ENCODE assay signal across 29 mouse cellular contexts in the genomic region with DNA sequence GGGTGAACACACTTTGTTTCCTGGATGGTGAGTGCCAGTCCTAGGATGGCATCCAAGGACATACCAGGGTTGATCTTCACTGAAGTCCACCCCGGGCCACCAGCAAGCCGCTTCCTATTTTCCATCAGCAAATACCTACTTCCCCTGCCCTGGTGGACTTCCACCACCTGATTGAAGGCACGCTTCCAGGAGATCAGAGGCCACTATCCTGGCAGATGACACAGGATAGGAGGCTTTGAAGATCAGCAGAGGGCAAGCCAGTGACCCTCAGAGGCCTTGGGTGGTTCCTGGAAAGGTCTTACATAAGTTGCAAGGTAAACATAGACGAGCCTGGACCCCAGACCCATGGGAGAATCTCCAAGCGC. TPM values are rescaled to one million over a fixed set of nuclear protein-coding genes. Genes with fewer than 3 reads are reported as not detected.
A peak's percentile ranks its signal among the peaks of the same experiment; 100 is the strongest.
DNase-seq lines count a peak whose midpoint lies in the region; ATAC-seq and TF ChIP-seq lines count a peak whose summit lies in the region.
"Had no signal": no experiment of that assay in that cellular context is flagged by ENCODE, and none has a peak within 500 bp of the region (broad histone marks: within the 10 kb centered on the region; RNA-seq: fewer than 3 reads in every experiment).

No protein-coding gene starts in this region.

- no peak for TF ChIP-seq CTCF in kidney, adult 2 months (conservative IDR thresholded peaks at IDR 0.05; ENCODE audit: insufficient read depth, insufficient read length, low read depth, low read length)

- ATAC-seq in kidney, embryonic 14.5 days (ENCODE audit: low FRiP score, low TSS enrichment) = no peak
- ATAC-seq: CD4-positive, CD25-positive, alpha-beta regulatory T cell, adult 4 months; forebrain, embryonic 15.5 days; intestine, embryonic 16.5 days; midbrain, embryonic 15.5 days had no signal

- no peak overlapping the region for H3K9ac ChIP-seq in kidney, embryonic 14.5 days (ENCODE audit: low read depth, low read length)
- H3K9ac ChIP-seq: embryonic facial prominence, embryonic 13.5 days; forebrain, embryonic 15.5 days; heart, embryonic 12.5 days; hindbrain, embryonic 13.5 days; limb, embryonic 15.5 days; lung, embryonic 14.5 days; midbrain, embryonic 15.5 days had no signal

- WGBS in kidney, adult 2 months = 50% methylated on average over 5 of the region's 5 CpGs
- WGBS in kidney, embryonic 14.5 days = 67% methylated on average over 5 of the region's 5 CpGs

- no peak overlapping the region for H3K4me2 ChIP-seq in kidney, embryonic 14.5 days (replicated peaks; ENCODE audit: low read depth, low read length)
- H3K4me2 ChIP-seq: embryonic facial prominence, embryonic 13.5 days; forebrain, embryonic 15.5 days; heart, embryonic 12.5 days; hindbrain, embryonic 13.5 days; limb, embryonic 15.5 days; lung, embryonic 14.5 days; midbrain, embryonic 15.5 days had no signal

- peak; percentile 95 for DNase-seq in kidney, adult 2 months
- DNase-seq in kidney, adult 8-10 months = peak; percentile 91 to 95
- peak; percentile 82 for DNase-seq in kidney, postnatal 14 days
- peak; percentile 44 for DNase-seq in yolk sac, embryonic 10.5 days (ENCODE audit: low spot score)
- no peak for DNase-seq in left cerebral cortex, adult 11 months (ENCODE audit: low spot score)
- DNase-seq in right cerebral cortex, postnatal 14 days = no peak
- DNase-seq: adrenal gland, postnatal 14 days; cerebellum, adult 11-12 months; cerebellum, postnatal 10 days; gastrocnemius, postnatal 36 days; heart, adult 2 months; heart, postnatal 4 days; lung, embryonic 14.5 days; lung, postnatal 14 days; thymus, adult 18-20 months; thymus, postnatal 36 days had no signal

- H3K27me3 ChIP-seq in kidney, adult 2 months (replicated peaks; ENCODE audit: control insufficient read depth, insufficient read depth, low read length) = no peaks in the 10 kb centered on the region
- peaks cover 47% of the 10 kb centered on the region for H3K27me3 ChIP-seq in kidney, embryonic 14.5 days (ENCODE audit: control insufficient read depth, insufficient read depth, low read length)

- H3K36me3 ChIP-seq in kidney, adult 2 months (ENCODE audit: control insufficient read depth, insufficient read depth, low read length) = no peaks in the 10 kb centered on the region; the same call in 1 of the 2 replicates
- no peaks in the 10 kb centered on the region for H3K36me3 ChIP-seq in kidney, embryonic 14.5 days (ENCODE audit: control insufficient read depth, insufficient read depth, low read length)
- H3K36me3 ChIP-seq: embryonic facial prominence, embryonic 13.5 days; forebrain, embryonic 10.5 days; forebrain, embryonic 15.5 days; heart, embryonic 12.5 days; hindbrain, embryonic 13.5 days; limb, embryonic 10.5 days; limb, embryonic 15.5 days; midbrain, embryonic 10.5 days; midbrain, embryonic 15.5 days had no signal

- H3K4me1 ChIP-seq in kidney, adult 2 months (ENCODE audit: control insufficient read depth, insufficient read depth, low read length) = peaks cover 13% of the 10 kb centered on the region; the same call in 1 of the 2 replicates
- H3K4me1 ChIP-seq in kidney, embryonic 14.5 days (ENCODE audit: control insufficient read depth, insufficient read depth, low read length) = no peaks in the 10 kb centered on the region; the same call in 1 of the 2 replicates

- peak overlapping the region; percentile 99 for H3K27ac ChIP-seq in kidney, adult 2 months (ENCODE audit: insufficient read depth, low read depth, low read length)
- H3K27ac ChIP-seq in kidney, embryonic 14.5 days (ENCODE audit: low read depth, low read length) = no peak overlapping the region
- H3K27ac ChIP-seq: embryonic facial prominence, embryonic 13.5 days; forebrain, embryonic 10.5 days; forebrain, embryonic 15.5 days; heart, adult 2 months; hindbrain, embryonic 13.5 days; limb, embryonic 10.5 days; limb, embryonic 15.5 days; midbrain, embryonic 10.5 days; midbrain, embryonic 15.5 days; stomach, postnatal 0 days had no signal

- no peaks in the 10 kb centered on the region for H3K9me3 ChIP-seq in kidney, embryonic 14.5 days (ENCODE audit: control insufficient read depth, low read length)
- H3K9me3 ChIP-seq: embryonic facial prominence, embryonic 13.5 days; forebrain, embryonic 10.5 days; forebrain, embryonic 15.5 days; heart, embryonic 12.5 days; hindbrain, embryonic 13.5 days; limb, embryonic 10.5 days; limb, embryonic 15.5 days; midbrain, embryonic 10.5 days; midbrain, embryonic 15.5 days had no signal

- no peak overlapping the region for H3K4me3 ChIP-seq in kidney, adult 2 months (ENCODE audit: insufficient read depth, low read depth, low read length)
- no peak overlapping the region for H3K4me3 ChIP-seq in kidney, embryonic 14.5 days (ENCODE audit: low read length)
- H3K4me3 ChIP-seq: embryonic facial prominence, embryonic 13.5 days; forebrain, embryonic 10.5 days; forebrain, embryonic 15.5 days; heart, adult 2 months; heart, embryonic 12.5 days; hindbrain, embryonic 13.5 days; limb, embryonic 10.5 days; limb, embryonic 15.5 days; midbrain, embryonic 10.5 days; midbrain, embryonic 15.5 days had no signal

- TF ChIP-seq POLR2A in kidney, adult 2 months (IDR thresholded peaks at IDR 0.05; ENCODE audit: low read depth, low read length) = no peak

RNA-seq across cellular contexts. Expression of gene Ppara, which starts 2.2 kb away (rescaled TPM):
- polyA plus RNA-seq in kidney, adult 2 months (2012; rRNA removed) = 31.3 and 32.5 TPM in 2 replicates
- 1.7 and 2.3 TPM in 2 replicates for polyA plus RNA-seq in kidney, embryonic 14.5 days (2014; fragmentation: Nextera tagmentation; extraction: Ambion mirVana)

Comparison
In these comparisons a context has a peak if more than half of its experiments do, and no peak if none do; other contexts are left out.
1. DNase-seq: peak in kidney, adult 2 months (single experiment), kidney, adult 8-10 months (2 of 2), kidney, postnatal 14 days (single experiment) and yolk sac, embryonic 10.5 days (single experiment); none in left cerebral cortex, adult 11 months (single experiment) and right cerebral cortex, postnatal 14 days (single experiment).